ENCODE assay signal across 8 mouse cellular contexts in genomic region chr7:55737125-55737912, GRCm38 (mm10). TPM values are rescaled to one million over a fixed set of nuclear protein-coding genes. Genes with fewer than 3 reads are reported as not detected.
DNase-seq lines count a peak whose midpoint lies in the region; ATAC-seq and TF ChIP-seq lines count a peak whose summit lies in the region.

No protein-coding gene starts in this region.

- TF ChIP-seq CTCF in bone marrow, adult 2 months (IDR thresholded peaks at IDR 0.05; ENCODE audit: control insufficient read depth, insufficient read depth, low read length), result peak; percentile 44; the same call in 1 of the 2 replicates

- ATAC-seq in neural tube, embryonic 11.5 days (ENCODE audit: insufficient read depth, low FRiP score, low TSS enrichment), result peak; percentile 36; the same call in 1 of the 2 replicates
- peak; percentile 43 for ATAC-seq in forebrain, embryonic 12.5 days (ENCODE audit: low FRiP score)
- peak; percentile 65 for ATAC-seq in kidney, embryonic 15.5 days (replicated peaks; ENCODE audit: low FRiP score)
- 0 out of 2 replicates have a peak, but pooled peaks have one; percentile 44 for ATAC-seq in limb, embryonic 15.5 days (ENCODE audit: insufficient number of reproducible peaks, low FRiP score, low TSS enrichment, low read depth)

- no peaks in the 10 kb centered on the region for H3K27me3 ChIP-seq in neural tube, embryonic 11.5 days (ENCODE audit: control insufficient read depth, insufficient read depth, low read length)
- no peaks in the 10 kb centered on the region for H3K27me3 ChIP-seq in forebrain, embryonic 12.5 days
- no peaks in the 10 kb centered on the region for H3K27me3 ChIP-seq in kidney, embryonic 15.5 days
- H3K27me3 ChIP-seq in limb, embryonic 15.5 days, result no peaks in the 10 kb centered on the region

- DNase-seq in neural tube, embryonic 11.5 days (ENCODE audit: low spot score), result peak; percentile 23
- no peak for DNase-seq in neural tube, embryonic 10.5 days (ENCODE audit: extremely low spot score, low spot score)
- peak; percentile 71 for DNase-seq in right cerebral cortex, postnatal 4 days
- DNase-seq in thymus, postnatal 14 days, result no peak

- no peak for TF ChIP-seq POLR2A in bone marrow, adult 2 months (IDR thresholded peaks at IDR 0.05; ENCODE audit: borderline replicate concordance, control insufficient read depth, low read depth, low read length)

- 60% methylated on average over 4 of the region's 4 CpGs for WGBS in neural tube, embryonic 11.5 days
- WGBS in bone marrow, adult 2 months, result 43% methylated on average over 4 of the region's 4 CpGs
- 55% methylated on average over 4 of the region's 4 CpGs for WGBS in forebrain, embryonic 12.5 days
- WGBS in kidney, embryonic 15.5 days, result 55% methylated on average over 4 of the region's 4 CpGs
- WGBS in limb, embryonic 15.5 days, result 49% methylated on average over 4 of the region's 4 CpGs

- H3K4me1 ChIP-seq in neural tube, embryonic 11.5 days (ENCODE audit: control insufficient read depth, insufficient read depth, low read length), result no peaks in the 10 kb centered on the region
- no peaks in the 10 kb centered on the region for H3K4me1 ChIP-seq in bone marrow, adult 2 months (ENCODE audit: control insufficient read depth, insufficient read depth, low read length)
- no peaks in the 10 kb centered on the region for H3K4me1 ChIP-seq in forebrain, embryonic 12.5 days
- no peaks in the 10 kb centered on the region for H3K4me1 ChIP-seq in kidney, embryonic 15.5 days
- H3K4me1 ChIP-seq in limb, embryonic 15.5 days, result no peaks in the 10 kb centered on the region

- H3K9ac ChIP-seq in neural tube, embryonic 11.5 days (ENCODE audit: low read length), result no peak overlapping the region
- H3K9ac ChIP-seq in forebrain, embryonic 12.5 days, result no peak overlapping the region
- H3K9ac ChIP-seq in kidney, embryonic 15.5 days, result no peak overlapping the region
- no peak overlapping the region for H3K9ac ChIP-seq in limb, embryonic 15.5 days

- no peak overlapping the region for H3K4me3 ChIP-seq in neural tube, embryonic 11.5 days (ENCODE audit: low read depth, low read length)
- H3K4me3 ChIP-seq in bone marrow, adult 2 months (replicated peaks; ENCODE audit: control insufficient read depth, low read depth, low read length), result no peak overlapping the region
- no peak overlapping the region for H3K4me3 ChIP-seq in forebrain, embryonic 12.5 days (replicated peaks)
- H3K4me3 ChIP-seq in kidney, embryonic 15.5 days (replicated peaks), result no peak overlapping the region
- H3K4me3 ChIP-seq in limb, embryonic 15.5 days, result no peak overlapping the region

- no peaks in the 10 kb centered on the region for H3K9me3 ChIP-seq in neural tube, embryonic 11.5 days (ENCODE audit: control insufficient read depth, low read length)
- no peaks in the 10 kb centered on the region for H3K9me3 ChIP-seq in forebrain, embryonic 12.5 days
- no peaks in the 10 kb centered on the region for H3K9me3 ChIP-seq in kidney, embryonic 15.5 days (replicated peaks)
- no peaks in the 10 kb centered on the region for H3K9me3 ChIP-seq in limb, embryonic 15.5 days

- H3K4me2 ChIP-seq in neural tube, embryonic 11.5 days (ENCODE audit: low read depth), result no peak overlapping the region
- no peak overlapping the region for H3K4me2 ChIP-seq in forebrain, embryonic 12.5 days
- no peak overlapping the region for H3K4me2 ChIP-seq in kidney, embryonic 15.5 days
- no peak overlapping the region for H3K4me2 ChIP-seq in limb, embryonic 15.5 days

- no peak overlapping the region for H3K27ac ChIP-seq in neural tube, embryonic 11.5 days (ENCODE audit: low read depth, low read length)
- no peak overlapping the region for H3K27ac ChIP-seq in bone marrow, adult 2 months (ENCODE audit: control insufficient read depth, insufficient read depth, low read depth, low read length, poor library complexity)
- H3K27ac ChIP-seq in forebrain, embryonic 12.5 days, result no peak overlapping the region
- no peak overlapping the region for H3K27ac ChIP-seq in kidney, embryonic 15.5 days
- no peak overlapping the region for H3K27ac ChIP-seq in limb, embryonic 15.5 days

- no peaks in the 10 kb centered on the region for H3K36me3 ChIP-seq in neural tube, embryonic 11.5 days (ENCODE audit: control insufficient read depth, insufficient read depth, low read length)
- no peaks in the 10 kb centered on the region for H3K36me3 ChIP-seq in forebrain, embryonic 12.5 days (replicated peaks)
- no peaks in the 10 kb centered on the region for H3K36me3 ChIP-seq in kidney, embryonic 15.5 days
- no peaks in the 10 kb centered on the region for H3K36me3 ChIP-seq in limb, embryonic 15.5 days

RNA-seq across cellular contexts. Expression of gene Siglech, which starts 30.7 kb away (rescaled TPM):
- polyA plus RNA-seq in neural tube, embryonic 11.5 days (2014; fragmentation: Nextera tagmentation; extraction: Ambion mirVana), result 0.31 and 0.89 TPM in 2 replicates
- 8.0 and 22.7 TPM in 2 replicates for polyA plus RNA-seq in bone marrow, adult 2 months (2011; ENCODE audit: insufficient read depth, insufficient read length, low replicate concordance, missing spikeins)
- polyA plus RNA-seq in forebrain, embryonic 12.5 days (2016; fragmentation: Nextera tagmentation; extraction: Ambion mirVana), result 0.42 and 0.65 TPM in 2 replicates
- 0.19 and 0.21 TPM in 2 replicates for polyA plus RNA-seq in kidney, embryonic 15.5 days (2015; fragmentation: Nextera tagmentation; extraction: Ambion mirVana)
- polyA plus RNA-seq in limb, embryonic 15.5 days (2015; fragmentation: Nextera tagmentation; extraction: Ambion mirVana), result 0.65 and 0.70 TPM in 2 replicates

RNA-seq across cellular contexts. Expression of gene Tubgcp5, which starts 56.6 kb away (rescaled TPM):
- polyA plus RNA-seq in neural tube, embryonic 11.5 days (2014; fragmentation: Nextera tagmentation; extraction: Ambion mirVana), result 32.5 and 34.0 TPM in 2 replicates
- 6.9 and 12.5 TPM in 2 replicates for polyA plus RNA-seq in bone marrow, adult 2 months (2011; ENCODE audit: insufficient read depth, insufficient read length, low replicate concordance, missing spikeins)
- 42.8 and 45.2 TPM in 2 replicates for polyA plus RNA-seq in forebrain, embryonic 12.5 days (2016; fragmentation: Nextera tagmentation; extraction: Ambion mirVana)
- 30.7 and 34.1 TPM in 2 replicates for polyA plus RNA-seq in kidney, embryonic 15.5 days (2015; fragmentation: Nextera tagmentation; extraction: Ambion mirVana)
- 29.2 and 31.8 TPM in 2 replicates for polyA plus RNA-seq in limb, embryonic 15.5 days (2015; fragmentation: Nextera tagmentation; extraction: Ambion mirVana)

Comparison
In these comparisons a context has a peak if more than half of its experiments do, and no peak if none do; other contexts are left out.
1. DNase-seq: peak in neural tube, embryonic 11.5 days (single experiment) and right cerebral cortex, postnatal 4 days (single experiment); none in neural tube, embryonic 10.5 days (single experiment) and thymus, postnatal 14 days (single experiment).
2. Peak in every context shown above with its lines, with median percentiles within 50 percentile points of each other: ATAC-seq.